Mouse (Mus musculus) liver, embryonic 16.5 days (tissue): Measurements from ENCODE around the gene Mei4. TPM values are rescaled to one million over a fixed set of nuclear protein-coding genes. Genes with fewer than 3 reads are reported as not detected.

Experiments
- ATAC-seq: fragments of 200-750 bp; cut with Nextera tagmentation; 2 replicates; pipeline ENCODE4 v1.8.0; 2017; ENCODE audit warnings: low read depth, mild to moderate bottlenecking, moderate number of reproducible peaks, moderate library complexity
- H3K27ac ChIP-seq: fragments of 300-500 bp; sonication (generic); 2 replicates; pipeline ENCODE4 v1.5.1; 2014; ENCODE audit warnings: mild to moderate bottlenecking, low read length
- H3K27me3 ChIP-seq: fragments of 300-500 bp; sonication (generic); 2 replicates; pipeline ENCODE4 v1.6.1; 2014; ENCODE audit warnings: low read depth, low read length, mixed read lengths; ENCODE audit not compliant: control insufficient read depth, insufficient read depth
- H3K36me3 ChIP-seq: fragments of 300-500 bp; sonication (generic); 2 replicates; pipeline ENCODE4 v1.6.1; 2014; ENCODE audit warnings: mild to moderate bottlenecking; ENCODE audit not compliant: control insufficient read depth, insufficient read depth
- H3K4me1 ChIP-seq: fragments of 300-500 bp; sonication (generic); 2 replicates; pipeline ENCODE4 v1.6.1; 2014; ENCODE audit warnings: low read depth, low read length, mixed read lengths; ENCODE audit not compliant: control insufficient read depth
- H3K4me2 ChIP-seq: fragments of 300-500 bp; sonication (generic); 2 replicates; pipeline ENCODE4 v1.6.1; 2014; ENCODE audit warnings: low read depth, low read length, mixed read lengths
- H3K4me3 ChIP-seq: fragments of 300-500 bp; sonication (generic); 2 replicates; pipeline ENCODE4 v1.5.1; 2014; ENCODE audit warnings: low read depth, mild to moderate bottlenecking, low read length
- H3K9ac ChIP-seq: fragments of 300-500 bp; sonication (generic); 2 replicates; pipeline ENCODE4 v1.6.1; 2014; ENCODE audit warnings: low read depth, low read length
- H3K9me3 ChIP-seq: fragments of 300-500 bp; sonication (generic); replicated peaks from 2 replicates; pipeline ENCODE4 v1.6.1; 2016; ENCODE audit warnings: low read length; ENCODE audit not compliant: control insufficient read depth
- WGBS: fragments of 180-500 bp; shearing (Covaris S2); extraction: QIAGEN DNeasy Blood & Tissue Kit; methylation state at CpG from one replicate; pipeline ENCODE4 v1.1.7; 2014; ENCODE audit not compliant: insufficient replicate concordance; 5-methylcytosine and 5-hydroxymethylcytosine counted together
- polyA plus RNA-seq: library from polyadenylated mRNA; unstranded; fragments of >200 nt; fragmentation: Nextera tagmentation; extraction: Ambion mirVana; gene quantifications from 2 replicates; pipeline ENCODE4 v1.2.1, GENCODE M21; 2015

Mei4 gene
- polyA plus RNA-seq, 1 experiment from 2014 or later, result 0.18 TPM

- 45% methylated on average over 4 of the region's 4 CpGs for WGBS
- H3K27me3 ChIP-seq, result no peaks in the 10 kb centered on the region
- ATAC-seq, result no peak
- H3K9ac ChIP-seq, result no peak overlapping the region
- H3K4me1 ChIP-seq, result no peaks in the 10 kb centered on the region
- H3K4me2 ChIP-seq, result no peak overlapping the region
- H3K36me3 ChIP-seq, result no peaks in the 10 kb centered on the region
- H3K9me3 ChIP-seq, result no peaks in the 10 kb centered on the region
- H3K4me3 ChIP-seq, result no peak overlapping the region
- H3K27ac ChIP-seq, result no peak overlapping the region
Observed at GRCm38 (mm10) chr9:81940533-81940932, 77.1 kb downstream of the Mei4 start.

- H3K4me3 ChIP-seq, result no peak overlapping the region
- 55% methylated on average over 6 of the region's 6 CpGs for WGBS
- no peak for ATAC-seq
Observed at GRCm38 (mm10) chr9:81945624-81946023, 82.2 kb downstream of the Mei4 start.

DNA sequence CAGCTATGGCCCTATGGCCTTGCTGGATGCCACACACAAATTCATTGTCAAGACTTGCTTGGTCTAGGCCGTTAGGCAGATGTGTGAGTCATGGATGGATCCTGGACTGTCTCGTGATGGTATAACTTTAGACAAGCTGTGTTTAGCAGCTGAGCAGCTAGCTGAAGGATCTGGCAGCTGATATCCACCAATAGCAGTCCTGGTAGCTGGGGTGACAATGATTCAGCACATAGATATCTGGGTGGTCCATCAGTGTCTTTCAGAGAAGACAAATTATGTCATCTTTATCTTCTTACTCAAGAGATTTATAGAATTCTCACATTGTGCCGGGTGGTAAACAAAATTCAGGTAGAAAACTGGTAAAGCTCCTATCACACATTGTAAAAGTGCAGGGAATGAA, 93.4 kb downstream of the Mei4 start:
- H3K4me2 ChIP-seq, result no peak overlapping the region
- no peak for ATAC-seq
- H3K27ac ChIP-seq, result no peak overlapping the region
- H3K27me3 ChIP-seq, result no peaks in the 10 kb centered on the region
- WGBS, result 51% methylated on average over 3 of the region's 3 CpGs
- no peak overlapping the region for H3K9ac ChIP-seq
- H3K9me3 ChIP-seq, result no peaks in the 10 kb centered on the region
- H3K4me1 ChIP-seq, result no peaks in the 10 kb centered on the region
- no peak overlapping the region for H3K4me3 ChIP-seq
- no peaks in the 10 kb centered on the region for H3K36me3 ChIP-seq

More at GRCm38 (mm10) chr9:81945624-81946023, 82.2 kb downstream of the Mei4 start:
- H3K9me3 ChIP-seq, result no peaks in the 10 kb centered on the region
- H3K27me3 ChIP-seq, result no peaks in the 10 kb centered on the region
- no peak overlapping the region for H3K27ac ChIP-seq
- no peak overlapping the region for H3K9ac ChIP-seq
- no peak overlapping the region for H3K4me2 ChIP-seq
- no peaks in the 10 kb centered on the region for H3K36me3 ChIP-seq
- H3K4me1 ChIP-seq, result no peaks in the 10 kb centered on the region

GRCm38 (mm10) chr9:81957842-81958241, 94.4 kb downstream of the Mei4 start:
- ATAC-seq, result no peak

DNA sequence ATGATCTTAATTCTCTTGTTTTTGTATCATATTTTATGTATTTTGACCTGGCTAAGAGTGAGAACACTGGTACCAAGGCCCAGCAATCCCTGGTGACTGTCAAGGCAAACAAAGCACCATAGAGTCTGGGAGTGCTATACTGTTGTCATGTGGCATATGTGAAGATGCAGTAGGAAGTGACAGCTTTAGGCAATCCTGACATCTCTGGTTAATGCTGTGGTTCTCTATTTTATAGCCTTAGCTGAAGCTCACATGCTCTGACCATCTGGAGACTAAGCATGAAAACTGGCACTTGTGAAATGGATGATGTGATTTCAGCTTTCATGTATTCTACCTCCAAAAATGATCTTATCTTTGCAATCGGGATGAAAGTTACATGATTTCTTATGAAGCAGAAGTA, 103.3 kb downstream of the Mei4 start:
- no peaks in the 10 kb centered on the region for H3K27me3 ChIP-seq
- ATAC-seq, result no peak
- H3K4me1 ChIP-seq, result no peaks in the 10 kb centered on the region
- H3K36me3 ChIP-seq, result no peaks in the 10 kb centered on the region
- no peaks in the 10 kb centered on the region for H3K9me3 ChIP-seq
- no peak overlapping the region for H3K27ac ChIP-seq
- H3K4me3 ChIP-seq, result no peak overlapping the region
- no peak overlapping the region for H3K4me2 ChIP-seq
- WGBS, result 76% methylated on average over 1 of the region's 1 CpGs
- no peak overlapping the region for H3K9ac ChIP-seq

More at GRCm38 (mm10) chr9:81957842-81958241, 94.4 kb downstream of the Mei4 start:
- H3K36me3 ChIP-seq, result no peaks in the 10 kb centered on the region
- no peak overlapping the region for H3K27ac ChIP-seq
- no peaks in the 10 kb centered on the region for H3K27me3 ChIP-seq
- H3K4me3 ChIP-seq, result no peak overlapping the region
- no peaks in the 10 kb centered on the region for H3K9me3 ChIP-seq
- WGBS, result 52% methylated on average over 2 of the region's 2 CpGs
- no peak overlapping the region for H3K9ac ChIP-seq
- no peak overlapping the region for H3K4me2 ChIP-seq
- no peaks in the 10 kb centered on the region for H3K4me1 ChIP-seq

GRCm38 (mm10) chr9:81968935-81969334, 105.5 kb downstream of the Mei4 start:
- ATAC-seq, result no peak
- 38% methylated on average over 2 of the region's 2 CpGs for WGBS

DNA sequence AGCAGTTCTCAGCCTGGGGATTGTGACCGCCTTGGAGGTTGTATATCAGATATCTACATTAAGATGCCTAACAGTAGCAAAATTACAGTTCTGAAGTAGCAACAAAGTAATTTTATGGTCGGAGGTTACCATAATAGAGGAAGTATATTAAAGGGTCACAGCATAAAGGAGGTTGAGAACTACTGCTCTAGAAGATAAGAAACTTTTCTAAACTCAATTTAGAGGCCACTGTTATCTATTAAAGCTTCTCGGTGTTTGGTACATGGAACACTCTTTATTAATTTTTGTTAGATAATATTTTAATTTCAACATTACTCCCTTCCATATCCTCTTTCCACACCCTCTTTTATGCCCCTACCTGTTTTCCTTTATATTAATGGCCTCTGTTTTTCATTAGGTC, 119.0 kb downstream of the Mei4 start:
- H3K4me2 ChIP-seq, result no peak overlapping the region
- no peaks in the 10 kb centered on the region for H3K9me3 ChIP-seq
- no peak overlapping the region for H3K27ac ChIP-seq
- no peak overlapping the region for H3K9ac ChIP-seq
- H3K4me1 ChIP-seq, result no peaks in the 10 kb centered on the region
- H3K36me3 ChIP-seq, result no peaks in the 10 kb centered on the region
- H3K27me3 ChIP-seq, result no peaks in the 10 kb centered on the region
- H3K4me3 ChIP-seq, result no peak overlapping the region
- 53% methylated on average over 3 of the region's 3 CpGs for WGBS
- ATAC-seq, result no peak

More at GRCm38 (mm10) chr9:81968935-81969334, 105.5 kb downstream of the Mei4 start:
- Histone ChIP-seq H3K4me2 (no peak overlapping the region), H3K27ac (no peak overlapping the region), H3K36me3 (no peaks in the 10 kb centered on the region), H3K27me3 (no peaks in the 10 kb centered on the region), H3K9ac (no peak overlapping the region), H3K4me1 (no peaks in the 10 kb centered on the region), H3K4me3 (no peak overlapping the region), H3K9me3 (no peaks in the 10 kb centered on the region)

- H3K27me3 ChIP-seq, result no peaks in the 10 kb centered on the region
- H3K4me2 ChIP-seq, result no peak overlapping the region
- no peaks in the 10 kb centered on the region for H3K36me3 ChIP-seq
- no peak overlapping the region for H3K4me3 ChIP-seq
- no peaks in the 10 kb centered on the region for H3K9me3 ChIP-seq
- H3K9ac ChIP-seq, result no peak overlapping the region
- ATAC-seq, result no peak
- H3K27ac ChIP-seq, result no peak overlapping the region
- no peaks in the 10 kb centered on the region for H3K4me1 ChIP-seq
- WGBS, result 56% methylated on average over 3 of the region's 3 CpGs
Observed at GRCm38 (mm10) chr9:82012991-82013390, 149.5 kb downstream of the Mei4 start.

DNA sequence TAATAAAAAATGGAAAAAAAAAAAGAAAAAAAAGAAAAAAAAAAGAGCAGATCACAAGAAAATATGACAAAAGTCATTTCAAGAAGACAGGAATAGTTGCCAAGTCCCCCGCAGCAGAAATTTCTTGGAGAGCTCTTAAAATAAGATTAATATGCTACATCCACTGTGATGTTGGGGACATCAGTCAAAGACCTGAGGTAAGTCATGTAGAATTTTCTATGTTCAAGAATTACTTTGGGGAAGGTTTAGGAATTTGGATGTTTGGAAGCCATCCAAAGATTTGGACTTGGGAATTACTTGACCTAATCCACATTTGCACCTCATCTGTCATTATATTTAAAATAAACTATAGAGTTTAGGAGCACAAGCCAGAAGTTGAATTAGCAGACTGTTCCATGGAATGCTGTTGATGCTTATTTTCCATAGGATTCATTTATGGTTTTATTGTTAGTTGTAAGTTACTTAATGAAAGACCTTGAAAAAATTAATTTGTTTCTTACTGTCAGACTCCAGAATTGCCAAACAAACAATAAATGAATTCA, 179.1 kb downstream of the Mei4 start:
- H3K4me3 ChIP-seq, result no peak overlapping the region
- no peaks in the 10 kb centered on the region for H3K4me1 ChIP-seq
- no peak overlapping the region for H3K27ac ChIP-seq
- no peaks in the 10 kb centered on the region for H3K36me3 ChIP-seq
- no peaks in the 10 kb centered on the region for H3K27me3 ChIP-seq
- no peak overlapping the region for H3K4me2 ChIP-seq
- H3K9me3 ChIP-seq, result no peaks in the 10 kb centered on the region
- no peak overlapping the region for H3K9ac ChIP-seq
- ATAC-seq, result no peak
- 83% methylated on average over 1 of the region's 1 CpGs for WGBS
